Mouse (Mus musculus): ENCODE measurements around the gene Fcer1g. TPM values are rescaled to one million over a fixed set of nuclear protein-coding genes. Genes with fewer than 3 reads are reported as not detected.
A peak's percentile ranks its signal among the peaks of the same experiment; 100 is the strongest.

The Fcer1g gene
- polyA plus RNA-seq, 1 experiment from 2014 or later, result 30.1 TPM

DNA sequence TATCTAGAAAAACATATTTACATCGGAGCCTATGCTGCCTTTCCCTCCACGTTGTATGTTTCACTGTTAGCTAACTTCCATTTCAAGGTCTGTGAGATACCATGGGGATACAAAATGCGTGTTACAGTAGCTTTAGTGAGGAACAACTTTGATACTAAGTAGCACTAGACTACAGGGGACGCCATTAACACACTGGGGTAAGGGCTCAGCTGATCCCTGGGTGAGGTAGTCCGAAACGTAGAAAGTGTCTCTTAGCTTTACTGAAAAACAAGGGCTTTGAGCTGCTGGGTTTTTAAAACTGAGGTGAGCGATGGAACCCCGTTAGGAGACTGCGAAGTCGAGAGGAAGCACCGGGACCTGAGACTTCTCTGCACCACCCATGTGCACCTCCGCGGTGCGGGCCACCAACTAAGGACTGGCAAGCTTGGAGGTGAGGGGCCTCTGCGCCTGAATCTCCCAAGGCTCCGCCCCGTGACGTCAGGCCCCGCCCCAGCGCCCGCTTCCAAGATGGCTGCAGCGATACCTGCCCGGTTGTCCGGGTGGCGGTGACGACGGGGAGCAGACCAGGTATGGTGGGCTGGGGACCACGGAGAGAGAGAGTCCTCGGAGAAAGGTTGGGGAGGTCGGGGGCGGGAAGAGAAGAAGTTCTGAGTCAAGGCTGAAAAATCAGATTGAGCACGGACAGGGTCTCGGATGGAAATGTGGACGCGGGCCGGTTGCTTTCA, 35.8 kb upstream of the Fcer1g start, which contains the start of gene B4galt3:
B4galt3 (plus strand) TSS at position 481 of the 725 bp plus-strand sequence.
- 4% methylated on average over 35 of the region's 36 CpGs for WGBS
- DNase-seq (ENCODE audit: low spot score) (peak; percentile 92), ATAC-seq (ENCODE audit: low FRiP score) (peak; percentile 95)
- H3K36me3 ChIP-seq (replicated peaks; ENCODE audit: control insufficient read depth, insufficient read depth), result peaks cover 34% of the 10 kb centered on the region
- no peaks in the 10 kb centered on the region for H3K9me3 ChIP-seq (ENCODE audit: control insufficient read depth, low read length)
- peak within 1 kb of the TSS; percentile 82 for H3K9ac ChIP-seq
- peak within 1 kb of the TSS; percentile 74 for H3K4me3 ChIP-seq (replicated peaks; ENCODE audit: low read length)
- peak within 1 kb of the TSS; percentile 81 for H3K4me2 ChIP-seq (replicated peaks)
- peak within 1 kb of the TSS; percentile 55 for H3K27ac ChIP-seq
- peaks cover 19% of the 10 kb centered on the region for H3K4me1 ChIP-seq (replicated peaks; ENCODE audit: control insufficient read depth, insufficient read depth, low read length)
- H3K27me3 ChIP-seq (ENCODE audit: control insufficient read depth, insufficient read depth, low read length), result no peaks in the 10 kb centered on the region

DNA sequence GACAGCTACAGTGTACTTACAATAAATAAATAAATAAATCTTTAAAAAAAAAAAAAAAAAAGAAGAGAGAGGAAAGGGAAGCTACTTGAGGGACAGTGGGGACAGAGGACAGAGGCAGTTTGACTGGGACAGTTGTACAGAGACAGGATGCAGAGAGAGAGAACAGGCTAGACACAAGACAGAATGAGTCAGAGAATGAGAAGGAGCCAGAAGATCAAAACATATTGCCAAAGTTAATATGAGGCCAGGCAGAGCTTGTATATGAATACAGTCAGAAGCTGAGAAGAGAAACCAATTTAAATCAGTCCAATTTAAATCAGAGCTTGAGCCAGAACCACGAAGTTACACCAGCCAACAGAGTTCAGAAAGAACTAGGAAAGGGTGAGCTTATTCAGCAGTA, 34.2 kb upstream of the Fcer1g start:
- WGBS, result 56% methylated on average over 1 of the region's 1 CpGs
- DNase-seq (ENCODE audit: low spot score) (no peak), ATAC-seq (ENCODE audit: low FRiP score) (no peak)
- no peak overlapping the region for H3K9ac ChIP-seq
- no peak overlapping the region for H3K4me3 ChIP-seq (replicated peaks; ENCODE audit: low read length)
- H3K27ac ChIP-seq, result no peak overlapping the region
- H3K9me3 ChIP-seq (ENCODE audit: control insufficient read depth, low read length), result no peaks in the 10 kb centered on the region
- peaks cover 17% of the 10 kb centered on the region for H3K36me3 ChIP-seq (replicated peaks; ENCODE audit: control insufficient read depth, insufficient read depth)
- no peaks in the 10 kb centered on the region for H3K27me3 ChIP-seq (ENCODE audit: control insufficient read depth, insufficient read depth, low read length)
- H3K4me2 ChIP-seq (replicated peaks), result no peak overlapping the region
- peaks cover 19% of the 10 kb centered on the region for H3K4me1 ChIP-seq (replicated peaks; ENCODE audit: control insufficient read depth, insufficient read depth, low read length)

DNA sequence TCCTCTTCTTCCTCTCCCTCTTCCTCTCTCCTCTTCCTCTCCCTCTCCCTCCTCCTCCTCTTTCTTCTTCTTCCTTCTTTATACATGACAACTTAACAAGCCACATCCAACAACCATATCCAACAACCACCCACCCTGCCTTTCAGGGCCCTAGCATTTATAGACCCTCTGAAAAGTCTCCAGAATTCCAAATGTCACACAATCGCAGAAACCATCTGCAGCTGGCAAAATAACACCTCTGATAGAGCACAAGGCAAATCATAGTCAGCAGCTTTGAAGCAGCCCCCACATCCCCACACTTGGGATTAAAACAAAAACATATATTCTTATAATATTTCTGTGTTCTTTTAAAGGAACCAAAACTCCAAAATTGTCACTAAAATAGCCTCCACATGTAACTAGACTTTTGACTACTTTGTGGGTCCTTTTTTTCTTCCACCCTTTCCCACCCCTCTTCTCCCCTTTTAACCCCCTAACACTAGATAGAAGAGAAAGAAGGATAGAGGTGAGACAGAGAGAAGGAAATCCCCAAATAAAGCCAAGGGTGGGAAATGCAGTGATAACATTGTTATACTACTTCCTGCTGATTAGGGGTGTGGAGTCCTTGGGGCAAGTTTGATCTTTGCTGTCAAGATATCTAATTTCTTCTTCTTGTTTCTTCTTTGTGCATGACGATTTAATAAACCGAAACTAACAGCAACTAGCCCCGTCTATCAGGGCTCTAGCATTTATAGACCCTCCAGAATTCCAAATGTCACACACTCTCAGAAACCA, 32.0 kb upstream of the Fcer1g start:
- Histone ChIP-seq H3K4me3 (replicated peaks; ENCODE audit: low read length) (no peak overlapping the region), H3K4me1 (replicated peaks; ENCODE audit: control insufficient read depth, insufficient read depth, low read length) (peaks cover 17% of the 10 kb centered on the region), H3K36me3 (replicated peaks; ENCODE audit: control insufficient read depth, insufficient read depth) (no peaks in the 10 kb centered on the region), H3K9ac (no peak overlapping the region), H3K27me3 (ENCODE audit: control insufficient read depth, insufficient read depth, low read length) (no peaks in the 10 kb centered on the region), H3K9me3 (ENCODE audit: control insufficient read depth, low read length) (no peaks in the 10 kb centered on the region), H3K27ac (no peak overlapping the region), H3K4me2 (replicated peaks) (no peak overlapping the region)
- DNase-seq (ENCODE audit: low spot score), result no peak
- WGBS, result 79% methylated on average over 4 of the region's 4 CpGs
- ATAC-seq (ENCODE audit: low FRiP score), result no peak

DNA sequence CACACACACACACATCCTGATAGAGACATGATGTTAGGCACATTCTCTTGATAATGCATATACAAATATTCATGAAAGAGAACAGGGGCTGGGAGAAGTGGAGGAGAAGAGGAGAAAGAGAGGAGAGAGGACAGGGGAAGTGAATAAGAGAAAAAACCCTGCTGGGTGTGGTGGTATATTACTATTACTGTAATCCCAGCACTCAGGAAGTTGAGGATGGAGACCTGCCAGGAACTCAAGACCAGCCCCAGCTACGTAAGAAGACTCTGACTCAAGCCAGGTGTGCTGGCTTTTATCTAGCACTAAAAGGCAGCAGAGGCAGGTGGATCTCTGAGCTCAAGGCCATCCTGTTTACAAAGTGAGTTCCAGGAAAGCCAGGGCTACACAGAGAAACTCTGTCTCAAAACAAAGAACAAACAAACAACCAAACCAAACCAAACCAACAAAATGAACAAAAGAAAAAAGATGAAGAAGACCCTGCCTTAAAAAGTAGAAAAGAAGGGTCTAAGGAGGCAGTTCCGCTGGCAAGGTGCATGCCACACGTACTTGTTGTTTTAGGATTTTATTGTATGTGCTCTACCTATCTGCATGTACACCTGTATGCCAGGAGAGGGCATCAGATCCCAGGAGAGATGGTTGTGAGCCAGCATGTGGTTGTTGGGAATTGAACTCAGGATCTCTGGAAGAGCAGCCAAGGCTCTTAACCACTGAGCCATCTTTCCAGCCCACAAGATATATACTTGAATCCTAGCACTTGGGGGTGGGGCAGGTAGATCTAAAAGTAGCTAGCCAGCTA, 29.7 kb upstream of the Fcer1g start:
- Histone ChIP-seq H3K27ac (peak overlapping the region; percentile 62), H3K9me3 (ENCODE audit: control insufficient read depth, low read length) (no peaks in the 10 kb centered on the region), H3K9ac (no peak overlapping the region), H3K27me3 (ENCODE audit: control insufficient read depth, insufficient read depth, low read length) (no peaks in the 10 kb centered on the region), H3K36me3 (replicated peaks; ENCODE audit: control insufficient read depth, insufficient read depth) (no peaks in the 10 kb centered on the region), H3K4me1 (replicated peaks; ENCODE audit: control insufficient read depth, insufficient read depth, low read length) (peaks cover 6% of the 10 kb centered on the region), H3K4me3 (replicated peaks; ENCODE audit: low read length) (no peak overlapping the region), H3K4me2 (replicated peaks) (peak overlapping the region; percentile 56)
- ATAC-seq (ENCODE audit: low FRiP score), result no peak
- no peak for DNase-seq (ENCODE audit: low spot score)
- WGBS, result 80% methylated on average over 3 of the region's 3 CpGs

DNA sequence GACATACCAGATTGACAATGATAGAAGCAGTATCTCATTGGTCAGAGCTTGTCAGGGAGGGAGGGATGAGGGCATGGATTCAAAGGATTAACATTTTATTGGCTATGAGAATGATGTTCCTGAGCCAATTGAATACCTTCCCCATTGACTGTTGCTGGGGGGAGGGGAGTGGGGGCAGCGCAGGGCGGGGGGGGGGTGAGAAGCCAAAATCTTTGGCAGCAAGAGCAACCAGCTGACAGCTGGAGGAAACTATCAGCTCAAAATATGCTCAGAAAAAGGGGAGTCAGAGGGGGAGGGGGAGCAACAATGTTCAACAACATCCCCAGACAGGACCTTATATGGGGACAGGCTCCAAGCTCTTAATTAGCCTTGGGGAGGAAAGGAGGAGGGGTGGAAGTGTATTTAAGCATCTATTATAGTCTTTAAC, 29.0 kb upstream of the Fcer1g start:
- H3K9me3 ChIP-seq (ENCODE audit: control insufficient read depth, low read length), result no peaks in the 10 kb centered on the region
- no peak overlapping the region for H3K9ac ChIP-seq
- peaks cover 6% of the 10 kb centered on the region for H3K4me1 ChIP-seq (replicated peaks; ENCODE audit: control insufficient read depth, insufficient read depth, low read length)

DNA sequence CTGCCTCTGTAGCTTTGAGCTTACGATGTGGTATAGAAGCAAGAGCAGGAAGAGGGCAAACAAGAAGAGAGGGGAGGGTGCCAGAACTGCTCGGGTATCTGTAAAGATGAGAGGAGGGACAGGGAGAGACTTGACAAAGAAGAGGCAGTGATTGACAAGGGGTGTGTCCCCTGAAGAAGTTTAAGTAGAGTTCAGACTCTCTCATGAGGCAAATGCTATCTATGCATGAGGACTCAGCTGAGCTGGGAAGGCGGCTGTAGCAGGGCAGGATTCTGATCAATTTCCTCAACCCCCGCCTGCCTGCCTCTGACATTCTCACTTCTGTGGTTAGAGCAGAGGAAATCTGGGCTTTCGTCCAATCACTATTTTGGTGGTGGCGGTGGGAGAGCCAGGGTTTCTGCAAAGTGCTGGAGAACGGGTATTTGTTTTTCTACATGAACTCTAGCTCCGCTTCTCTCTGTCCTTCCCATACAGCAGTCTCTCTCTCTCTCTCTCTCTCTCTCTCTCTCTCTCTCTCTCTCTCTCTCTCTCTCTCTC, 28.5 kb upstream of the Fcer1g start:
- H3K9me3 ChIP-seq (ENCODE audit: control insufficient read depth, low read length), result no peaks in the 10 kb centered on the region
- peak overlapping the region; percentile 76 for H3K27ac ChIP-seq
- WGBS, result 4% methylated on average over 8 of the region's 8 CpGs
- peak; percentile 75 for DNase-seq (ENCODE audit: low spot score)
- H3K27me3 ChIP-seq (ENCODE audit: control insufficient read depth, insufficient read depth, low read length), result no peaks in the 10 kb centered on the region
- no peaks in the 10 kb centered on the region for H3K36me3 ChIP-seq (replicated peaks; ENCODE audit: control insufficient read depth, insufficient read depth)
- ATAC-seq (ENCODE audit: low FRiP score), result peak; percentile 79
- peak overlapping the region; percentile 56 for H3K4me2 ChIP-seq (replicated peaks)
- H3K4me1 ChIP-seq (replicated peaks; ENCODE audit: control insufficient read depth, insufficient read depth, low read length), result peaks cover 6% of the 10 kb centered on the region
- H3K9ac ChIP-seq, result peak overlapping the region; percentile 26
- H3K4me3 ChIP-seq (replicated peaks; ENCODE audit: low read length), result peak overlapping the region; percentile 28

More for the DNA sequence above, 29.0 kb upstream of the Fcer1g start:
- DNase-seq (ENCODE audit: low spot score) (peak; percentile 70), ATAC-seq (ENCODE audit: low FRiP score) (peak; percentile 94)
- Histone ChIP-seq H3K36me3 (replicated peaks; ENCODE audit: control insufficient read depth, insufficient read depth) (no peaks in the 10 kb centered on the region), H3K4me2 (replicated peaks) (peak overlapping the region; percentile 56), H3K4me3 (replicated peaks; ENCODE audit: low read length) (0 out of 2 replicates have a peak overlapping the region, but pooled peaks have one; percentile 28), H3K27me3 (ENCODE audit: control insufficient read depth, insufficient read depth, low read length) (no peaks in the 10 kb centered on the region), H3K27ac (peak overlapping the region; percentile 76)
- 0% methylated on average over 2 of the region's 2 CpGs for WGBS

DNA sequence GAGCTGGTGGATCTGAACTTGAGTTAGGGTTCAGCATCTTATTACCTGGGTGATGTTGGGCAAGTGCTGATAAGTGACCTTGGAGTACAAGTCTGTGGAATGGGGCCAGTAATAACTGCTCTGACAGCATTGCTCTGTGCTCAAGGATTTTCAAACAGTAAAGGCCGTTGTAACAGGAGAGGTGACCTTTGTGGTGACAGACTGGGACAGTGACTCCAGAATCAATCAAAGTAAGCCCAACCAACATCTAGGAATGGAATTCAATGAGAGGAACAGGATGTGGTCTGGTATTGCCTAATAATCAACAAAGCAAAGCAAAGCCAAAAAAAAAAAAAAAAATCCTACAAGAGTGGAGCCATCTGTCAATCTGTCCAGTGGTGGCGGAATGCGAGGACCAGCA, 26.2 kb upstream of the Fcer1g start:
- H3K9ac ChIP-seq, result no peak overlapping the region
- H3K9me3 ChIP-seq (ENCODE audit: control insufficient read depth, low read length), result no peaks in the 10 kb centered on the region
- no peak overlapping the region for H3K4me2 ChIP-seq (replicated peaks)
- no peak overlapping the region for H3K4me3 ChIP-seq (replicated peaks; ENCODE audit: low read length)
- no peak for ATAC-seq (ENCODE audit: low FRiP score)
- no peak for DNase-seq (ENCODE audit: low spot score)
- H3K36me3 ChIP-seq (replicated peaks; ENCODE audit: control insufficient read depth, insufficient read depth), result no peaks in the 10 kb centered on the region
- 83% methylated on average over 3 of the region's 3 CpGs for WGBS
- no peak overlapping the region for H3K27ac ChIP-seq
- H3K27me3 ChIP-seq (ENCODE audit: control insufficient read depth, insufficient read depth, low read length), result no peaks in the 10 kb centered on the region
- peaks cover 6% of the 10 kb centered on the region for H3K4me1 ChIP-seq (replicated peaks; ENCODE audit: control insufficient read depth, insufficient read depth, low read length)

DNA sequence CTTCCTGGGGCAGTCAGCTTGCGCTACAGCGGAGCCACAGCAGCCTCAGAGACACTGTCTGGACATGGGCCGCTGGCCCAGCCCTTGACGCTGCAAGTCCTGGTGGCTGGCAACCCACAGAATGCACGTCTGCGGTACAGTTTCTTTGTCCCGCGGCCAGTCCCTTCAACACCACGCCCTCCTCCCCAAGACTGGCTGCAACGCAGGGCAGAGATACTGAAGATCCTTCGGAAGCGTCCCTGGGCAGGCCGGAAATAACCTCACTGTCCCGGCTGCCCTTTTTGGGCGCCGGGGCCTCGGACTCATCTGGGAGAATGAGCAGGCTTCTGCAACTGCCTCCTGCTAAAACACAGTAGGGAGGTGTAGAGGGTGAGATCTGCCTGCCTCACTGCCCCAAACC, 24.8 kb upstream of the Fcer1g start:
- ATAC-seq (ENCODE audit: low FRiP score) (no peak), DNase-seq (ENCODE audit: low spot score) (no peak)
- no peak overlapping the region for H3K4me3 ChIP-seq (replicated peaks; ENCODE audit: low read length)
- H3K4me1 ChIP-seq (replicated peaks; ENCODE audit: control insufficient read depth, insufficient read depth, low read length), result peaks cover 6% of the 10 kb centered on the region
- no peaks in the 10 kb centered on the region for H3K9me3 ChIP-seq (ENCODE audit: control insufficient read depth, low read length)
- 79% methylated on average over 17 of the region's 17 CpGs for WGBS
- no peak overlapping the region for H3K27ac ChIP-seq
- no peak overlapping the region for H3K4me2 ChIP-seq (replicated peaks)
- no peaks in the 10 kb centered on the region for H3K36me3 ChIP-seq (replicated peaks; ENCODE audit: control insufficient read depth, insufficient read depth)
- no peak overlapping the region for H3K9ac ChIP-seq
- no peaks in the 10 kb centered on the region for H3K27me3 ChIP-seq (ENCODE audit: control insufficient read depth, insufficient read depth, low read length)

DNA sequence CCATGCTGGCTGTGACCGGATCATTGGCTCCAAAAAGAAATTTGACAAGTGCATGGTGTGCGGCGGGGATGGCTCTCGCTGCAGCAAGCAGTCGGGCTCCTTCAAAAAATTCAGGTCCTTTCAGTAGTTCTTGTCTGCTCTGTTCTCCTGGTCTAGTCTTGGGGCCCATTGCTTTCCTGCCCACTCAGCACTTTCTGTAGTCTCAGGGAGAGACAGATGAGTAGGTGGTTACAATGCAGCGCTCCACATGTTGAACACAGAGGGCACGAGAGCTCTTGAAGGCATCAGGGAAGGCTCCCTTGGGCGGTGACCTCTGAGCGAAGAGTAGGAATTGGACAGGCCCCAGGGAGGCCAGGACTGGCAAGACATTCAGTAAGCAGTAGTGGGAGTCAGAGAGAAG, 23.6 kb upstream of the Fcer1g start:
- H3K27me3 ChIP-seq (ENCODE audit: control insufficient read depth, insufficient read depth, low read length), result no peaks in the 10 kb centered on the region
- H3K9me3 ChIP-seq (ENCODE audit: control insufficient read depth, low read length), result no peaks in the 10 kb centered on the region
- H3K36me3 ChIP-seq (replicated peaks; ENCODE audit: control insufficient read depth, insufficient read depth), result no peaks in the 10 kb centered on the region
- H3K27ac ChIP-seq, result no peak overlapping the region
- 80% methylated on average over 9 of the region's 9 CpGs for WGBS
- H3K4me3 ChIP-seq (replicated peaks; ENCODE audit: low read length), result no peak overlapping the region
- ATAC-seq (ENCODE audit: low FRiP score), result no peak
- peaks cover 6% of the 10 kb centered on the region for H3K4me1 ChIP-seq (replicated peaks; ENCODE audit: control insufficient read depth, insufficient read depth, low read length)
- H3K9ac ChIP-seq, result no peak overlapping the region
- DNase-seq (ENCODE audit: low spot score), result no peak
- no peak overlapping the region for H3K4me2 ChIP-seq (replicated peaks)
